Mouse (Mus musculus) testis, adult 2 months (tissue): ENCODE measurements around the gene Tas1r2.

Source experiments
- CTCF ChIP-seq: fragments of 200-500 bp; IDR thresholded peaks from 2 replicates; pipeline ENCODE4 v1.5.1; 2012; ENCODE audit warnings: low read depth, mild to moderate bottlenecking, inconsistent platforms, low read length, moderate library complexity; ENCODE audit not compliant: control insufficient read depth, insufficient read depth, insufficient replicate concordance
- POLR2A ChIP-seq: fragments of 200-500 bp; IDR thresholded peaks from 2 replicates; pipeline ENCODE4 v1.6.1; 2012; ENCODE audit warnings: low read depth, mild to moderate bottlenecking, inconsistent platforms, low read length, moderate library complexity; ENCODE audit not compliant: control insufficient read depth

- TF ChIP-seq POLR2A (no peak), CTCF (peak; percentile 98)
Observed at GRCm38 (mm10) chr4:139669847-139670246, 16.5 kb downstream of the Tas1r2 start.
